Mouse (Mus musculus): ENCODE data around the gene Vps25. TPM values are rescaled to one million over a fixed set of nuclear protein-coding genes. Genes with fewer than 3 reads are reported as not detected.

Gene Vps25
- total RNA-seq, 2 experiments from 2014 or later = 86.9 to 261 TPM

Other genes starting within 250 kb of the Vps25 start
- 21.4 and 35.3 TPM in 2 replicates for gene Atp6v0a1, start 244.3 kb upstream of the Vps25 start, total RNA-seq (2015)
- 38.1 and 50.1 TPM in 2 replicates for gene Atp6v0a1, start 244.3 kb upstream of the Vps25 start, total RNA-seq (2017)
- 6.0 and 8.4 TPM in 2 replicates for gene Naglu, start 183.7 kb upstream of the Vps25 start, total RNA-seq (2015)
- gene Naglu, start 183.7 kb upstream of the Vps25 start, total RNA-seq (2017) = 9.9 and 12.0 TPM in 2 replicates
- gene Hsd17b1, start 175.3 kb upstream of the Vps25 start, total RNA-seq (2015) = 6.0 and 9.8 TPM in 2 replicates
- gene Hsd17b1, start 175.3 kb upstream of the Vps25 start, total RNA-seq (2017) = 3.2 and 5.2 TPM in 2 replicates
- 19.8 and 28.1 TPM in 2 replicates for gene Coasy, start 171.1 kb upstream of the Vps25 start, total RNA-seq (2015)
- 28.0 and 31.7 TPM in 2 replicates for gene Coasy, start 171.1 kb upstream of the Vps25 start, total RNA-seq (2017)
- gene Mlx, start 166.4 kb upstream of the Vps25 start, total RNA-seq (2015) = 76.4 and 83.6 TPM in 2 replicates
- gene Mlx, start 166.4 kb upstream of the Vps25 start, total RNA-seq (2017) = 84.7 and 90.0 TPM in 2 replicates
- gene Psmc3ip, start 158.3 kb upstream of the Vps25 start, total RNA-seq (2015) = 32.7 and 40.2 TPM in 2 replicates
- gene Psmc3ip, start 158.3 kb upstream of the Vps25 start, total RNA-seq (2017) = 58.6 and 67.8 TPM in 2 replicates
- 7.3 and 8.1 TPM in 2 replicates for gene Retreg3, start 133.8 kb upstream of the Vps25 start, total RNA-seq (2015)
- 24.0 and 25.7 TPM in 2 replicates for gene Retreg3, start 133.8 kb upstream of the Vps25 start, total RNA-seq (2017)
- gene Tubg1, start 133.8 kb upstream of the Vps25 start, total RNA-seq (2015) = 20.7 and 21.2 TPM in 2 replicates
- 41.4 and 43.3 TPM in 2 replicates for gene Tubg1, start 133.8 kb upstream of the Vps25 start, total RNA-seq (2017)
- gene Tubg2, start 97.8 kb upstream of the Vps25 start, total RNA-seq (2015) = not detected in 2 replicates
- not detected in 2 replicates for gene Tubg2, start 97.8 kb upstream of the Vps25 start, total RNA-seq (2017)
- gene Cntnap1, start 83.2 kb upstream of the Vps25 start, total RNA-seq (2015) = 0.51 and 0.77 TPM in 2 replicates
- 0.34 and 0.87 TPM in 2 replicates for gene Cntnap1, start 83.2 kb upstream of the Vps25 start, total RNA-seq (2017)
- 0.66 TPM in 1 of 2 replicates, not detected in the other for gene Plekhh3, start 82.4 kb upstream of the Vps25 start, total RNA-seq (2015)
- gene Plekhh3, start 82.4 kb upstream of the Vps25 start, total RNA-seq (2017) = 0.14 and 1.0 TPM in 2 replicates
- gene Ccr10, start 78.3 kb upstream of the Vps25 start, total RNA-seq (2015) = not detected in 2 replicates
- 0.41 TPM in 1 of 2 replicates, not detected in the other for gene Ccr10, start 78.3 kb upstream of the Vps25 start, total RNA-seq (2017)
- gene Ezh1, start 27.2 kb upstream of the Vps25 start, total RNA-seq (2015) = 13.8 and 15.8 TPM in 2 replicates
- 13.2 and 15.8 TPM in 2 replicates for gene Ezh1, start 27.2 kb upstream of the Vps25 start, total RNA-seq (2017)
- 0.88 TPM in 1 of 2 replicates, not detected in the other for gene Ramp2, start 7.7 kb upstream of the Vps25 start, total RNA-seq (2015)
- gene Ramp2, start 7.7 kb upstream of the Vps25 start, total RNA-seq (2017) = 1.9 TPM in 1 of 2 replicates, not detected in the other
- gene Wnk4, start 6.9 kb downstream of the Vps25 start, total RNA-seq (2015) = not detected in 2 replicates
- not detected in 2 replicates for gene Wnk4, start 6.9 kb downstream of the Vps25 start, total RNA-seq (2017)
- gene Cntd1, start 25.3 kb downstream of the Vps25 start, total RNA-seq (2015) = 1.1 and 2.0 TPM in 2 replicates
- gene Cntd1, start 25.3 kb downstream of the Vps25 start, total RNA-seq (2017) = 1.2 and 1.3 TPM in 2 replicates
- gene Coa3, start 25.4 kb downstream of the Vps25 start, total RNA-seq (2015) = 74.0 and 91.0 TPM in 2 replicates
- 43.7 and 47.8 TPM in 2 replicates for gene Coa3, start 25.4 kb downstream of the Vps25 start, total RNA-seq (2017)
- gene Becn1, start 48.6 kb downstream of the Vps25 start, total RNA-seq (2015) = 49.8 and 61.2 TPM in 2 replicates
- gene Becn1, start 48.6 kb downstream of the Vps25 start, total RNA-seq (2017) = 161 and 166 TPM in 2 replicates
- 208 and 220 TPM in 2 replicates for gene Psme3, start 62.5 kb downstream of the Vps25 start, total RNA-seq (2015)
- gene Psme3, start 62.5 kb downstream of the Vps25 start, total RNA-seq (2017) = 116 and 120 TPM in 2 replicates
- 1.5 and 2.0 TPM in 2 replicates for gene Aoc2, start 71.4 kb downstream of the Vps25 start, total RNA-seq (2015)
- 0.75 and 1.6 TPM in 2 replicates for gene Aoc2, start 71.4 kb downstream of the Vps25 start, total RNA-seq (2017)
- 0.15 and 0.29 TPM in 2 replicates for gene Aoc3, start 76.9 kb downstream of the Vps25 start, total RNA-seq (2015)
- gene Aoc3, start 76.9 kb downstream of the Vps25 start, total RNA-seq (2017) = not detected in 2 replicates
- not detected in 2 replicates for gene G6pc, start 113.9 kb downstream of the Vps25 start, total RNA-seq (2015)
- not detected in 2 replicates for gene G6pc, start 113.9 kb downstream of the Vps25 start, total RNA-seq (2017)
- gene Aarsd1, start 163.9 kb downstream of the Vps25 start, total RNA-seq (2015) = 41.4 and 52.1 TPM in 2 replicates
- 77.8 and 79.3 TPM in 2 replicates for gene Aarsd1, start 163.9 kb downstream of the Vps25 start, total RNA-seq (2017)
- gene Gm27029, start 171.1 kb downstream of the Vps25 start, total RNA-seq (2015) = 3.9 and 5.4 TPM in 2 replicates
- gene Gm27029, start 171.1 kb downstream of the Vps25 start, total RNA-seq (2017) = 0.25 and 1.6 TPM in 2 replicates
- 3.3 and 4.1 TPM in 2 replicates for gene Rundc1, start 171.4 kb downstream of the Vps25 start, total RNA-seq (2015)
- gene Rundc1, start 171.4 kb downstream of the Vps25 start, total RNA-seq (2017) = 4.5 and 4.7 TPM in 2 replicates
- 0.17 and 0.42 TPM in 2 replicates for gene Ptges3l, start 171.6 kb downstream of the Vps25 start, total RNA-seq (2015)
- gene Ptges3l, start 171.6 kb downstream of the Vps25 start, total RNA-seq (2017) = 0.71 and 4.1 TPM in 2 replicates
- 500 and 587 TPM in 2 replicates for gene Rpl27, start 188.6 kb downstream of the Vps25 start, total RNA-seq (2015)
- 3,389 and 3,728 TPM in 2 replicates for gene Rpl27, start 188.6 kb downstream of the Vps25 start, total RNA-seq (2017)
- 27.2 and 31.7 TPM in 2 replicates for gene Ifi35, start 194.7 kb downstream of the Vps25 start, total RNA-seq (2015)
- 31.1 and 32.6 TPM in 2 replicates for gene Ifi35, start 194.7 kb downstream of the Vps25 start, total RNA-seq (2017)
- 2.0 and 3.9 TPM in 2 replicates for gene Rnd2, start 211.3 kb downstream of the Vps25 start, total RNA-seq (2015)
- gene Rnd2, start 211.3 kb downstream of the Vps25 start, total RNA-seq (2017) = 1.00 and 3.9 TPM in 2 replicates
- 83.6 and 92.8 TPM in 2 replicates for gene Vat1, start 212.5 kb downstream of the Vps25 start, total RNA-seq (2015)
- gene Vat1, start 212.5 kb downstream of the Vps25 start, total RNA-seq (2017) = 47.9 and 50.0 TPM in 2 replicates

All from megakaryocyte progenitor cell, adult 5-6 weeks (primary cell).